Mouse (Mus musculus) brain, embryonic 14.5 days (tissue): ENCODE data around the gene Nsa2. TPM values are rescaled to one million over a fixed set of nuclear protein-coding genes. Genes with fewer than 3 reads are reported as not detected.
"Not testable (repeated sequence)": the region's sequence is repeated elsewhere in the genome, so short reads cannot be mapped to it uniquely, and the experiment has no call there.

ENCODE experiments used
- DNase-seq: peaks from one replicate; pipeline ENCODE4 v3.0.0-alpha.2; 2011; ENCODE audit warnings: low read depth
- CTCF ChIP-seq: fragments of 200-500 bp; IDR thresholded peaks from 2 replicates; pipeline ENCODE4 v1.5.1; 2012; ENCODE audit warnings: inconsistent platforms, mild to moderate bottlenecking, moderate library complexity, borderline replicate concordance; ENCODE audit not compliant: insufficient read depth, insufficient read length; ENCODE audit errors: extremely low read depth
- POLR2A ChIP-seq: fragments of 200-500 bp; IDR thresholded peaks from 2 replicates; pipeline ENCODE4 v1.6.1; 2012; ENCODE audit warnings: mild to moderate bottlenecking, inconsistent platforms, borderline replicate concordance; ENCODE audit not compliant: poor library complexity, insufficient read depth, insufficient read length, severe bottlenecking; ENCODE audit errors: extremely low read depth
- polyA plus RNA-seq: library from polyadenylated mRNA; depleted of rRNA; stranded (reverse); fragments of >200 nt; gene quantifications from 2 replicates; pipeline ENCODE4 v1.2.3, GENCODE M21; 2012; rRNA removed

Gene Nsa2
- 59.7 and 76.7 TPM in 2 replicates for polyA plus RNA-seq

DNA sequence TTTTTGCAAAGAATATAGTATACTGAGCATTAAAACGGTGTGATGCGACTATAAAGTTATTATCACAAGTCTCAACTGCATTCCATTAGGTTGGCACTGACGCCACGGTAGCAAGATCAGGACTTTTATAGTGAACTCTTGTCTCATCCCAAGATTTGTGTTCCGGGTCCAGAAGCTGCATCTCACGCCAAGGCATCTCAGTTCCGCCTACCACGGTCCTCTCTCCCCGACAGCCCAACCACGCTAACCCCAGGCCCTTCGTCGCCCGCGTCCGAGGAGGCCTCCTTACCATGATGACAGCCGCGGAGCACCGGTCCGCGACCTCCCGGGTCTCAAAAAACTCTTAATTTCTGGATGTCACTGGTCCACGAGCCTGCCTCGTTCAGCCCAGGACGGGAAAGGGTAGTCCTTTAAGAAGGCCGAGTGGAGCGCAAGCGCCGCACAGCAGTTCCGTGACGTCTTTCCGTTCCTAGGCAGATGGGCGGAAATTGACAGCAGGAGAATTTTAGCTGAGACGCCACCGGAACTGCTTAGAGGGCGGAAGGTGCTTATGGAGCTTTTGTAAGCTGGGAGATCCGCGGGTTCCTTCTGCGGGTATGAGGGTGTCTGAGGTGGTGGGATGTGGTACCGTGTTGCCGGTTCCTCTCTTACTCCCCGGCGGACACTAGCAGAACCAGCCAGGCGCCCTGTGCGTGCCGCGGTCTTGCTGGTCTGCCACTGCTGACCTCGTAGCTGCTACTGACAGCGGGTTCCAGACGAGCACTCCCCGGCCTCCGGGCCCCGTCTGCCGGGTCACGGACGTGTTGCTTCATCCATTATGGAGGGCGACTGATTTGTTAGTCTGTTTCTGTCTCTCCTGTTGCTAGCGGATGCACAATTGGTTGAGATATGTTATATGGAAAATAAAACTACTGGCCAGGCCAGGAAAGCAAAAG lies at the start of gene Nsa2, which contains the start of gene Gfm2:
Nsa2 (minus strand) TSS at position 472 of the 935 bp plus-strand sequence.
Gfm2 (plus strand) TSS at position 472 of the 935 bp plus-strand sequence.
- DNase-seq = peak; percentile 99
- TF ChIP-seq CTCF = no peak
- peak; percentile 54; the same call in 1 of the 2 replicates for TF ChIP-seq POLR2A

DNA sequence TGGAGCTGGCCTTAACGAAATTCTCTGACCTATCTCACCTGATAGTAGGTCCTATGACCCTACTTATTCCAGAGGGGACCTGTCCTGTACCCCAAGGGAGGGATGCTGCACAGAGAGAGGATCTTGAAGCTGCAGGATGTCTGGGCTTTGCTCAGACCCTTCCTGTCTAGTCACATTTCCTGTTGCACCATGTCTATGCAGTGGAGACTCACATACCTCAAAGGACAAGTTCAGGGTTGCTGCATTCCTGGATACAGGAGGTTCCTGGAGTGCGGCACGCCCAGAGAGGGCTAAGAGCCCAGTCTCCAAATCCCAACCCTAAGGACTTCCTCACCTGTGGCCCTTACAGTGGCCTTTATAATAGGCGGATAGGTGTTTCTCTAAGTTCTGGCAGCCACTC lies 48.6 kb upstream of the Nsa2 start:
- TF ChIP-seq POLR2A = no peak
- no peak for TF ChIP-seq CTCF
- DNase-seq = no peak

- TF ChIP-seq CTCF (no peak), POLR2A (no peak)
- DNase-seq = no peak
Observed at GRCm38 (mm10) chr13:97184656-97185055, 46.9 kb upstream of the Nsa2 start.

GRCm38 (mm10) chr13:97184168-97184567 lies 46.4 kb upstream of the Nsa2 start:
- TF ChIP-seq CTCF (no peak), POLR2A (no peak)
- no peak for DNase-seq

DNA sequence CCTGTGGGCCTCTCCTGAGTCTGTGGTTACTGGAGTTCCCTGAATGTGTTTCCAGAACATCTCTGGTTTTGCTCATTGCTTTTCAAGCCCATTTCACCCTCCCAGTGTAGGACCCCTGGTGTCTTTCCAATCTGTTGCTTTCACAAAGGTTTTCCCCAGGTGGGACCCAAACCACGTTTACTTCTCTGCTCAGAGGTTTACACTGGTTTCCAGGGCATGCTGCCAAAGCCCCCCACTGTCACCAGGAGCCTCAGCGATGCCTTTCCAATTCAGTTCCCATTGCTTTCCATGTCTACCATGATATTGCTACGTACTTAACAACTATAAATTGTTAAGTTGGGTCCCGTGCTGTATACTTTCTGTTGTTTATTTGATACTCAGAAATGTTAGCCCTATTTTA lies 45.1 kb upstream of the Nsa2 start:
- DNase-seq = no peak
- TF ChIP-seq POLR2A = no peak
- no peak for TF ChIP-seq CTCF

- no peak for TF ChIP-seq POLR2A
- no peak for TF ChIP-seq CTCF
- DNase-seq = peak; percentile 75
Observed at GRCm38 (mm10) chr13:97180113-97180828, 42.5 kb upstream of the Nsa2 start.

DNA sequence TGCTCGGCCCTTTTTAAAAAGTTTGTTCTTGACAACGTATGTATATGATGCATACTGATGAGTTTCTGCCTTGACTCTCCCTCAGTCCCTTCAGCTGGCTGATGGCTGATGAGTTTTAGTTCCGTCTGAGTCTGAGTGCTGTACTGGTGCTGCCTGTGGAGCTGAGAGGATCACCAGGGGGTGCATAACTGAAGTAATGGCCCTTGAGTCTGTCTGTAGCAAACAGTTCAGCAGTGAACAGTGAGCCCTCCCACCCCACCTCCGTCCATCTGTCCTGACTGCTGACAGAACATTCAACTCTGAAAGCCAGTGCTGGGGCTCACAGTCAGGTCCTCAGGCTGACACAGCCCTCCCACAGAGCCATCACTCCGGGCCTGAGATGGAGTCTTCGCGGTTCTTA lies 41.2 kb upstream of the Nsa2 start:
- TF ChIP-seq POLR2A (no peak), CTCF (no peak)
- DNase-seq = no peak

DNA sequence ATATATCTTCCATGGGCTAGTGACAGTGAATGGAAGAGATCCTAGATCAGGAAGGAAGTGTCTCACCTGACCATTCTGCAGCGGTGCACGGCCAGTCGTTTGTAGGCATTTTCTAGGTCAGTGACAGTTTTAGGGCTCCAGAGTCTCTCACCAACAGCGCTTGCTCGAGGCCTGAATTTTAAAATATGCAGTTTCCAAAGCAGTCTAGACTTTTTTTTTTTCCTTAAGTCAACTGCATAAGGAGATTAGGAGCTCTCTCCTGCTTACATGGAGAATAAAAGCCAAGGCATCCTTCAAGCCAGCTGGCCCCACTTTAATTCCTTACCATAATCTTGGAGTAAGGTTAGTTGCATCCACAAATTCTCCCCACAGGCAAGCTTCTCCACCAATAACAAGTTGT lies 39.0 kb upstream of the Nsa2 start:
- TF ChIP-seq CTCF (no peak), POLR2A (no peak)
- no peak for DNase-seq

- TF ChIP-seq CTCF = no peak
- TF ChIP-seq POLR2A = no peak
- no peak for DNase-seq
Observed at GRCm38 (mm10) chr13:97175520-97176264, 38.0 kb upstream of the Nsa2 start.

GRCm38 (mm10) chr13:97145834-97146233 lies 8.1 kb upstream of the Nsa2 start:
- peak; percentile 69 for DNase-seq
- TF ChIP-seq CTCF = peak; percentile 54
- TF ChIP-seq POLR2A = no peak

DNA sequence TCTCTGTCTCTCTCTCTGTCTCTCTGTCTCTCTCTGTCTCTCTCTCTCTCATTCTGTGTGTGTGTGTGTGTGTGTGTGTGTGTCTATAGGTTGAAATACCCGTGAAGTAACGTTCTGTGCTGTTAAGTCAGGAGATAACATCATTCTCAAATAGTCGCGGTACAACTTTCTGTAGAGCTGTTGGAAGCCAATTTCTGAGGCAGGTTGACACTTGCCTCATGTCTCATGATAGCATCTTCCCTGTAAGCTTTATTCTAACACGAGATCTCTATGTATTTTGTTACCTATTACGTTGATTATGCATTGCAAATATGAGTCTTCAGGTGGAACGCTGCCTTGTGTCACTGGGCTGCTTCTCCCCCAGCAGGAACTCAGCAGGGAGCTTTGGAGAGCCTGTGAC lies 4.6 kb upstream of the Nsa2 start:
- no peak for DNase-seq
- TF ChIP-seq POLR2A (no peak), CTCF (no peak)

GRCm38 (mm10) chr13:97138404-97138931 lies 731 bp upstream of the Nsa2 start:
- DNase-seq = not testable (repeated sequence)

DNA sequence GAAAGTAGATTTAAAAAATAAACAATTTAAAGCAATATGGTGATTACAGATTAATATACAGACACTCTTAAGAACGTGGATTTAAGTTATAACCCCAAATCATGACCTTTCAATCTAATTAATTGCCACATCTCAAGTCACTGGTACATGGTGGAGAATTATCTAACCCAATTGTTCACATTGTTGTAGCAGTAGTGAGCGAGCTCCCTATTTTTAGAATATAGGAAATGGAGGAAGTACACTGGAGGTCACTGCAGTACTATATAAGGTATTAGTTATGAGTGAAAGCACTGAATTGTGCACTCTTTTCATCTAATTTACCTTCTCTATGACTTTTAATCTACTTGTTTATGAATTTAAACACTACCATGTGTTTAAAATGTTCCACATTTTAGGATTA lies 7.3 kb downstream of the Nsa2 start:
- DNase-seq = not testable (repeated sequence)

DNA sequence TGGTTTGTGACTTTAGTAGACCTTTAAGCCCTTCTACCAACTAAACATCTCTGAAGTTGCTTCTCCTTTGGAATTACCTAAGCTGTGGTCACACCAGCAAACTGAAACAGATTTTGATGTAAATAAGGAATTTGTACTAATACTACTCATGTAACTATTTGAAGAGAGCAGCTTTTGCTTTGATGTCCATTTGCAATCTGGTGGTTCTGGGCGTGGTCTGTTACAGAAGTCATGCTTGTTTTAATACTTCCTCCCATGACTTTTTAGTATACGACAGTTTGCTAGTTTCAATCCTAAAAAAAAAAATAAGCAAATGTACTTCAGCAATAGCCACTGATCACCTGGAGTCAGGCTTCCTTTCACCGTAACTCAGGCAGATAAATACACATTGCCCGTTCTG lies 8.1 kb downstream of the Nsa2 start:
- DNase-seq = not testable (repeated sequence)
